Mouse (Mus musculus) liver, embryonic 14.5 days (tissue): ENCODE measurements around the gene Anapc15. TPM values are rescaled to one million over a fixed set of nuclear protein-coding genes. Genes with fewer than 3 reads are reported as not detected.

Experiments used
- ATAC-seq: fragments of 200-750 bp; cut with Nextera tagmentation; 2 replicates; pipeline ENCODE4 v1.8.0; 2017; ENCODE audit warnings: moderate number of reproducible peaks, mild to moderate bottlenecking, moderate library complexity; ENCODE audit not compliant: insufficient read depth
- DNase-seq, 3 experiments: peaks; one replicate each; pipeline ENCODE4 v3.0.0-alpha.2; 2012 to 2013; ENCODE audit warnings: low read depth in 3 of 3, low spot score in 3 of 3
- H3K27ac ChIP-seq: fragments of 300-500 bp; sonication (generic); 2 replicates; pipeline ENCODE4 v1.5.1; 2014; ENCODE audit warnings: moderate library complexity, mild to moderate bottlenecking, control low read depth, inconsistent platforms
- H3K27me3 ChIP-seq: fragments of 300-500 bp; sonication (generic); 2 replicates; pipeline ENCODE4 v1.6.1; 2014; ENCODE audit warnings: mild to moderate bottlenecking, low read length, moderate library complexity; ENCODE audit not compliant: control insufficient read depth, insufficient read depth
- H3K36me3 ChIP-seq: fragments of 300-500 bp; sonication (generic); replicated peaks from 2 replicates; pipeline ENCODE4 v1.6.1; 2014; ENCODE audit warnings: low read depth; ENCODE audit not compliant: control insufficient read depth, insufficient read depth
- H3K4me1 ChIP-seq, 2 experiments: fragments of 200-500 bp in 1 of 2; fragments of 300-500 bp in 1 of 2; sonication (generic) in 1 of 2; replicated peaks; 2 replicates each; pipeline ENCODE4 v1.6.1; 2012 to 2014; ENCODE audit warnings: antibody characterized with exemption in 1 of 2, inconsistent platforms in 1 of 2, low read length in 1 of 2; ENCODE audit not compliant: control insufficient read depth in 2 of 2, insufficient read depth in 2 of 2
- H3K4me2 ChIP-seq: fragments of 300-500 bp; sonication (generic); 2 replicates; pipeline ENCODE4 v1.6.1; 2014; ENCODE audit warnings: low read depth, mild to moderate bottlenecking, control low read depth, moderate library complexity
- H3K4me3 ChIP-seq, 2 experiments: fragments of 200-500 bp in 1 of 2; fragments of 300-500 bp in 1 of 2; sonication (generic) in 1 of 2; 2 replicates each; pipeline ENCODE4 v1.5.1; 2012 to 2014; ENCODE audit warnings: low read depth in 2 of 2, low read length in 2 of 2, mild to moderate bottlenecking in 2 of 2, control low read depth in 1 of 2, inconsistent platforms in 1 of 2, moderate library complexity in 1 of 2; ENCODE audit not compliant: insufficient read depth in 1 of 2
- H3K9ac ChIP-seq: fragments of 300-500 bp; sonication (generic); replicated peaks from 2 replicates; pipeline ENCODE4 v1.6.1; 2014; ENCODE audit warnings: mild to moderate bottlenecking, control low read depth, moderate library complexity
- H3K9me3 ChIP-seq: fragments of 300-500 bp; sonication (generic); 2 replicates; pipeline ENCODE4 v1.6.1; 2016; ENCODE audit warnings: low read length, mixed read lengths; ENCODE audit not compliant: control insufficient read depth
- CTCF ChIP-seq: IDR thresholded peaks from 2 replicates; pipeline ENCODE4 v1.5.1; 2016; ENCODE audit warnings: antibody characterized with exemption, low read depth, control low read depth
- EP300 ChIP-seq: IDR thresholded peaks from 2 replicates; pipeline ENCODE4 v1.6.1; 2016; ENCODE audit warnings: antibody characterized with exemption, low read depth
- WGBS: fragments of 180-500 bp; shearing (Covaris S2); extraction: QIAGEN DNeasy Blood & Tissue Kit; methylation state at CpG from one replicate; pipeline ENCODE4 v1.1.7; 2014; ENCODE audit not compliant: insufficient replicate concordance; 5-methylcytosine and 5-hydroxymethylcytosine counted together
- polyA plus RNA-seq, 2 experiments: library from polyadenylated mRNA; depleted of rRNA in 1 of 2; stranded (reverse) in 1 of 2; unstranded in 1 of 2; fragments of >200 nt; fragmentation: Nextera tagmentation in 1 of 2; extraction: Ambion mirVana in 1 of 2; gene quantifications; 2 replicates each; pipeline versions ENCODE4 v1.2.1 to v1.2.3; 2012 to 2014

The Anapc15 gene
- polyA plus RNA-seq, 2 experiments, result 51.9 to 54.6 TPM

DNA sequence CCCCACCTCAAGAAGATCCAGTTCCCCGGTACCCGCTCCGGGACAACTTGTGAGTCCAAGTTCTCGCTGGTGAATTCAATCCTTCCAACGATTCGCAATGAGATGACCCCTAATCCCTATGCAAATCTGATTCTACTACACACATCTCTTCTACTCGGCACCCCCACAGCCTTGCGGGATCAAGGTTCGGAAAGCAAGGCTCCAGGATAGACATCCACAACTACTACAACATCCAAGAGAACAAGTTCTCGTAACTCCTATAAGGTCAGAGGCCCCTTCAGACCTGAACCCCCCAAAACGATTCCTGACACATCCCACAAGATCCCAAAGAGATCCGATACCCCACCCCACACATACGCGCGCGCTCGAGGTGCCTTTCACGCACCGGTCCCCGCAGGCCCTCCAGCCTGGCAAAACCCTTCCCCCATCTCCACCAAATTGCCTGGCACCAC lies 26.3 kb upstream of the Anapc15 start:
- Histone ChIP-seq H3K9me3 (no peaks in the 10 kb centered on the region), H3K27ac (no peak overlapping the region), H3K36me3 (no peaks in the 10 kb centered on the region), H3K27me3 (peaks cover 36% of the 10 kb centered on the region), H3K4me3 (peak overlapping the region; percentile 57 to 60), H3K4me2 (peak overlapping the region; percentile 70), H3K4me1 (no peaks in the 10 kb centered on the region), H3K9ac (no peak overlapping the region)
- ATAC-seq (no peak), DNase-seq (no peak)
- WGBS, result 2% methylated on average over 20 of the region's 20 CpGs
- no peak for TF ChIP-seq EP300

DNA sequence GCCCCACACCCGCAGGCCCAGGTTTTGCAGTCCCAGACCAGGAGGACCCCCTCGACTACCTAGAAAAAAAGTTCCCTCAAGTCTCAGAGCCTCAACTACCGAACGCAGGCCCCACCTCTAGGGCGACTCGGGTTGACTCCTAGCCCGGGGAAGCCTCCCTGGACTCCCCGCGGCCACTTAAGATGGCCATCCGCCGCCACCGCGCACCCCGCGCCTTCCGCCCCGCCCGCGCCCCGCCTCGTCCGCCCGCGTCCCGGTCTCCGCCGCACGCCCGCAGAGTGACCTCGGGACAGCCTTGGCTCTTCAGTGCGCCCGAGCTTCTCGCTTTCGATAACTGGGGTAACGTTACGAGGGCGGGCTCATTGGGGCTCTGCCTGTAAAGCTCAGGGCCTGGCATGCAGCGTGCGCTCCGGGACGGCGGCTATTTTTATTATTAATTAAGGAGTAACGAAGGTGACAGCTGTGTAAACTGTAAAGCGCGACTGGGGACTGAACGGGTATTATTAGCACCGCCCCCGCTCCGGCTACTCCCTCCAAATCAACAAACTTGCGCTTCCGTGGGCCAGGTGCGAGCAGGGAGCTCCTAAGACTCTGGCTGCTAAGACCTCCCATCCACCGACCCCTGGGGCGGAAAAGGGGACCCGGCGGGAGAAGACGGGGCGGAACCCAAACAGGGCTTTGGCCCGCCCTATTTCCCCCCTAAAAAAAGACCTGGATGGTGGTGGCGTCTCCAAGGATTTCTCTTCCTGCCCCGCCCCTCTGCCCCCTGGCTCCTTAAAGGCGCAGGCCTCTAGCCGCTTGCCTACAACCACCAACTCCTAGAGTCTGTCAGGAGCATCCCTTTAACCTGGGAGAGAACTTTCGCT lies 25.7 kb upstream of the Anapc15 start, which contains the start of gene Inppl1:
Inppl1 (minus strand) TSS at position 624 of the 866 bp plus-strand sequence.
- H3K4me1 ChIP-seq, result no peaks in the 10 kb centered on the region
- H3K4me2 ChIP-seq, result peak within 1 kb of the TSS; percentile 70
- peaks cover 36% of the 10 kb centered on the region for H3K27me3 ChIP-seq
- WGBS, result 1% methylated on average over 64 of the region's 64 CpGs
- no peaks in the 10 kb centered on the region for H3K9me3 ChIP-seq
- no peak within 1 kb of the TSS for H3K27ac ChIP-seq
- peak within 1 kb of the TSS; percentile 57 to 60 for H3K4me3 ChIP-seq
- 0 out of 2 replicates have a peak within 1 kb of the TSS, but pooled peaks have one; percentile 1 for H3K9ac ChIP-seq
- no peaks in the 10 kb centered on the region for H3K36me3 ChIP-seq
- TF ChIP-seq CTCF, result 0 out of 2 replicates have a peak, but pooled peaks have one; percentile 17
- TF ChIP-seq EP300, result no peak
- DNase-seq (no peak), ATAC-seq (peak; percentile 51)

DNA sequence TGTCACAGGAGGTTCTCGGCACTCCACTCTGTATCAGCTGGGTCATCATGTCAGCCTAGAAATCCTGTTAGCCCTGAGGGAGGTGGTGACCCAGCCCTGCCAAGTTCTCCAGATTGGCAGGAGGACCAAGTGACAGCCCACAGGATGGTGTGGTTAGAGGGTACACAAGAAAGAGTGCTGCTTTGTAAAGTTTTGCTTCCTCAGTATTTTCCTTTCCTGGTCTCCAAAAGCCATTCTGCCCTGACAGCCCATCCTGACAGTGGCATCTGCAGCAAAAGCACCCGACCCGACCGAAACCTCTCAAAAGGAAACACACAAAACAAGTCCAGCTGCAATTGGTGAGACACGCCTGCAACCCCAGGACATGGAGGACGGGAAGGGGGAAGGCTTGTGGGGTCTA lies 19.3 kb upstream of the Anapc15 start:
- WGBS, result 53% methylated on average over 6 of the region's 6 CpGs
- no peak for DNase-seq
- no peak for ATAC-seq
- H3K4me3 ChIP-seq, result no peak overlapping the region
- no peaks in the 10 kb centered on the region; the same call in 1 of the 2 replicates for H3K27me3 ChIP-seq
- H3K4me1 ChIP-seq, result no peaks in the 10 kb centered on the region
- no peaks in the 10 kb centered on the region for H3K36me3 ChIP-seq
- no peaks in the 10 kb centered on the region for H3K9me3 ChIP-seq
- no peak overlapping the region for H3K9ac ChIP-seq
- no peak overlapping the region for H3K27ac ChIP-seq
- TF ChIP-seq EP300 (no peak), CTCF (no peak)
- H3K4me2 ChIP-seq, result no peak overlapping the region

DNA sequence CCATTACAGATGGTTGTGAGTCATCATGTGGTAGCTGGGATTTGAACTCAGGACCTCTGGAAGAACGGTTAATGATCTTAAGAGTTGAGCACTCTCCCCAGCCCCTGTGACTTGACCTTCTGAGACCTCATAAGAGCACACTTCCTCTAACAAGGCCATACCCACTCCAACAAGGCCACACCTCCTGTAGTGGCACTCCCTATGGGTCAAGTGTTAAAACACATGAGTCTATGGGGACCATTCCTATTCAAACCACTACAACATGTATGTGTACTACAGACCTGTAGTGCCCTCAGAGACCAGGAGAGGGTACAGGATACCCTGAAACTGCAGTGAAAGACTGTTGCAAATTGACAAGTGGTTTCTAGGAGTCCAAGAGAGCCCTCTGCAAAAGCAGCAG lies 15.6 kb upstream of the Anapc15 start:
- no peak for DNase-seq
- Histone ChIP-seq H3K36me3 (no peaks in the 10 kb centered on the region), H3K27me3 (no peaks in the 10 kb centered on the region), H3K9me3 (no peaks in the 10 kb centered on the region), H3K27ac (no peak overlapping the region), H3K4me1 (no peaks in the 10 kb centered on the region), H3K4me3 (no peak overlapping the region), H3K4me2 (no peak overlapping the region), H3K9ac (no peak overlapping the region)
- 60% methylated on average over 1 of the region's 1 CpGs for WGBS
- TF ChIP-seq EP300, result no peak
- ATAC-seq, result no peak

DNA sequence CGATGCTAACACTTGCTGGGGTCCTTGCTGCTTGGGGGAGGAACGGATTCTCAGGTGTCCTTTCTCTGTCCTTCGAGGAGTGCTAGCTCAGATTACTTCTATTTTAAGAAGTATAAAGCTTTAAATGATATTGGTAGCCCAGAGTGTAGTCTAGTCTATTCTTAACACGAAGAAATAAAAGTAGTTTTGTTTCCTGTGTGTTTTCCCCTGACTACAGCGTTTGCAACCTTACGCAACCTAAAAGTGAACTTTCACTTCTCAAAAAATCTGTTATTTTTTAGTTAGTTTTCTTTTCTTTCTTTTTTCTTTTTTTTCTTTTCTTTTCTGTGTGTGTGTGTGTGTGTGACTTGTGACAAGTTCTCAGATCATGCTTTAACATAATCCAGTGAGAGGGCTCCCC lies 11.8 kb upstream of the Anapc15 start:
- 47% methylated on average over 6 of the region's 6 CpGs for WGBS
- H3K36me3 ChIP-seq, result no peaks in the 10 kb centered on the region
- H3K4me2 ChIP-seq, result no peak overlapping the region
- ATAC-seq, result no peak
- H3K27ac ChIP-seq, result no peak overlapping the region
- no peak for DNase-seq
- no peaks in the 10 kb centered on the region for H3K27me3 ChIP-seq
- no peaks in the 10 kb centered on the region for H3K9me3 ChIP-seq
- no peak overlapping the region for H3K4me3 ChIP-seq
- H3K9ac ChIP-seq, result no peak overlapping the region
- H3K4me1 ChIP-seq, result no peaks in the 10 kb centered on the region
- no peak for TF ChIP-seq CTCF
- TF ChIP-seq EP300, result no peak
